ENCODE assay signal across 8 mouse cellular contexts in the genomic region with DNA sequence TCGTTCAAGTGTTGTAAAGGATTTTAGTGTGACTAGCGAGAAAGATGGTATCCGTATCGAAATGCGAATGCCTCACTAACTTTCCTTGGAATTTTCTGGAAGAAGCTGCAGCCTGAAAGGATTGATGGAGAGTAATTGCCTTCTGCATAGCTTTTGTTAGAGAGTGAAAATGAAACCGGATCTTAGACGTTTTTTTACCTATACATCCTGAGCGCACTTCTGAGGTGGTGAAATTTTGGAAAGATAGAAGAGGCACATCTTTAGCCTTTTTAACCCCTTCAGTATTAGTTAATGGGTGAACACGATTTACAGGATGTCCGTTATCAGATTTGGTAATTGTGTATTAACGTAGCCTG. TPM values are rescaled to one million over a fixed set of nuclear protein-coding genes. Genes with fewer than 3 reads are reported as not detected.
A peak's percentile ranks its signal among the peaks of the same experiment; 100 is the strongest.
DNase-seq lines count a peak whose midpoint lies in the region; ATAC-seq and TF ChIP-seq lines count a peak whose summit lies in the region.

No protein-coding gene starts in this region.

- peak overlapping the region; percentile 99; the same call in 1 of the 2 replicates for H3K9ac ChIP-seq in liver, adult 2 months (ENCODE audit: low read depth, low read length)
- H3K9ac ChIP-seq in hindbrain, embryonic 16.5 days (ENCODE audit: low read depth, low read length) = peak overlapping the region; percentile 92
- peak overlapping the region; percentile 100 for H3K9ac ChIP-seq in midbrain, postnatal 0 days (replicated peaks; ENCODE audit: low read length, poor library complexity, severe bottlenecking)

- peak overlapping the region; percentile 52 for H3K4me2 ChIP-seq in hindbrain, embryonic 16.5 days (ENCODE audit: low read length)
- peak overlapping the region; percentile 79 for H3K4me2 ChIP-seq in midbrain, postnatal 0 days (ENCODE audit: low read depth, low read length, poor library complexity, severe bottlenecking)

- peak overlapping the region; percentile 94 for H3K4me3 ChIP-seq in liver, adult 2 months (ENCODE audit: insufficient read depth, low read depth, low read length)
- H3K4me3 ChIP-seq in brown adipose tissue, adult 24 weeks (ENCODE audit: insufficient read depth, low read depth, low read length) = peak overlapping the region; percentile 97
- peak overlapping the region; percentile 65 for H3K4me3 ChIP-seq in hindbrain, embryonic 16.5 days (ENCODE audit: low read length)
- H3K4me3 ChIP-seq in midbrain, postnatal 0 days (ENCODE audit: low read depth, low read length) = peak overlapping the region; percentile 84

- no peaks in the 10 kb centered on the region for H3K27me3 ChIP-seq in liver, adult 2 months (ENCODE audit: control insufficient read depth, insufficient read depth, low read length)
- no peaks in the 10 kb centered on the region for H3K27me3 ChIP-seq in hindbrain, embryonic 16.5 days (replicated peaks; ENCODE audit: control insufficient read depth, insufficient read depth, low read length)
- no peaks in the 10 kb centered on the region for H3K27me3 ChIP-seq in midbrain, postnatal 0 days (ENCODE audit: insufficient read depth, low read length)

- no peak for DNase-seq in liver, adult 2 months (ENCODE audit: extremely low read depth, low read depth, low spot score)
- DNase-seq in liver = no peak
- DNase-seq in midbrain, postnatal 0 days (ENCODE audit: low spot score) = no peak
- no peak for DNase-seq in adrenal gland, postnatal 36 days
- DNase-seq in frontal cortex, postnatal 25 days (ENCODE audit: low spot score in 2 of 2) = no peak
- DNase-seq in right cerebral cortex, adult 2 months (ENCODE audit: low spot score in 2 of 2) = no peak

- TF ChIP-seq CTCF in liver, adult 2 months (IDR thresholded peaks at IDR 0.05; ENCODE audit: low read depth, low read length) = no peak
- no peak for TF ChIP-seq CTCF in midbrain, postnatal 0 days (IDR thresholded peaks at IDR 0.05)

- TF ChIP-seq POLR2A in liver, adult 2 months (IDR thresholded peaks at IDR 0.05; ENCODE audit: extremely low read depth, insufficient read depth, low read length) = no peak

- no peak for ATAC-seq in hindbrain, embryonic 16.5 days
- ATAC-seq in midbrain, postnatal 0 days (ENCODE audit: low FRiP score) = no peak

- 28% methylated on average over 11 of the region's 11 CpGs for WGBS in liver, adult 2 months
- 27% methylated on average over 11 of the region's 11 CpGs for WGBS in hindbrain, embryonic 16.5 days
- 26% methylated on average over 11 of the region's 11 CpGs for WGBS in midbrain, postnatal 0 days

- peak overlapping the region; percentile 89 for H3K27ac ChIP-seq in liver, adult 2 months (replicated peaks; ENCODE audit: insufficient read depth, low read depth, low read length)
- peak overlapping the region; percentile 77; the same call in 1 of the 2 replicates for H3K27ac ChIP-seq in brown adipose tissue, adult 24 weeks (replicated peaks; ENCODE audit: low read depth, low read length)
- H3K27ac ChIP-seq in hindbrain, embryonic 16.5 days (ENCODE audit: low read depth, low read length) = peak overlapping the region; percentile 94
- peak overlapping the region; percentile 97 for H3K27ac ChIP-seq in midbrain, postnatal 0 days (ENCODE audit: low read depth, low read length)

- H3K4me1 ChIP-seq in liver, adult 2 months (ENCODE audit: control insufficient read depth, insufficient read depth, low read length) = peaks cover 16% of the 10 kb centered on the region
- peaks cover 7% of the 10 kb centered on the region; the same call in 1 of the 2 replicates for H3K4me1 ChIP-seq in brown adipose tissue, adult 24 weeks (ENCODE audit: control insufficient read depth, insufficient read depth, insufficient read length, low read length)
- H3K4me1 ChIP-seq in hindbrain, embryonic 16.5 days (ENCODE audit: control insufficient read depth, insufficient read depth, low read depth, low read length) = peaks cover 22% of the 10 kb centered on the region
- peaks cover 3% of the 10 kb centered on the region; the same call in 1 of the 2 replicates for H3K4me1 ChIP-seq in midbrain, postnatal 0 days (ENCODE audit: insufficient read depth, low read length)

- H3K9me3 ChIP-seq in hindbrain, embryonic 16.5 days (ENCODE audit: control insufficient read depth, low read length) = no peaks in the 10 kb centered on the region
- no peaks in the 10 kb centered on the region for H3K9me3 ChIP-seq in midbrain, postnatal 0 days (ENCODE audit: low read length)

- H3K79me2 ChIP-seq in liver, adult 2 months (ENCODE audit: control insufficient read depth, insufficient read depth, low read length) = peaks cover 33% of the 10 kb centered on the region

- no peaks in the 10 kb centered on the region for H3K36me3 ChIP-seq in liver, adult 2 months (ENCODE audit: control insufficient read depth, insufficient read depth, low read length)
- no peaks in the 10 kb centered on the region for H3K36me3 ChIP-seq in hindbrain, embryonic 16.5 days (ENCODE audit: control insufficient read depth, insufficient read depth, low read length)
- H3K36me3 ChIP-seq in midbrain, postnatal 0 days (ENCODE audit: insufficient read depth, low read length) = no peaks in the 10 kb centered on the region

RNA-seq across cellular contexts. Expression of gene Spin1, which starts 1.1 kb away (rescaled TPM):
- 39.5 and 52.2 TPM in 2 replicates for total RNA-seq in liver, adult 2 months (2014; rRNA removed)
- polyA plus RNA-seq in liver, adult 2 months (2012; rRNA removed) = 17.1 and 19.5 TPM in 2 replicates
- 14.7 and 16.4 TPM in 2 replicates for polyA plus RNA-seq in brown adipose tissue, adult 24 weeks (2012; ENCODE audit: insufficient read depth, insufficient read length, missing spikeins)
- 145 and 158 TPM in 2 replicates for polyA plus RNA-seq in hindbrain, embryonic 16.5 days (2015; fragmentation: Nextera tagmentation; extraction: Ambion mirVana)
- total RNA-seq in midbrain, postnatal 0 days (2014; rRNA removed) = 214 and 241 TPM in 2 replicates
- 154 and 158 TPM in 2 replicates for polyA plus RNA-seq in midbrain, postnatal 0 days (2015; fragmentation: Nextera tagmentation; extraction: Ambion mirVana)
- total RNA-seq in adrenal gland, postnatal 36 days (2021) = 10 to 100 TPM; 73.0 to 80.7 TPM
